Mouse (Mus musculus) frontal cortex, adult 2 months (tissue): ENCODE results near the gene Gpd1l. TPM values are rescaled to one million over a fixed set of nuclear protein-coding genes. Genes with fewer than 3 reads are reported as not detected.
A peak's percentile ranks its signal among the peaks of the same experiment; 100 is the strongest.

ENCODE experiments used
- DNase-seq, 2 experiments: peaks; one replicate each; pipeline ENCODE4 v3.0.0; 2022; ENCODE audit warnings: low spot score in 1 of 2; ENCODE audit errors: extremely low spot score in 1 of 2
- polyA plus RNA-seq: library from polyadenylated mRNA; depleted of rRNA; stranded (reverse); fragments of >200 nt; gene quantifications from 2 replicates; pipeline ENCODE4 v1.2.3, GENCODE M21; 2012

The Gpd1l gene
- polyA plus RNA-seq, 1 experiment: 61.4 TPM

GRCm38 (mm10) chr9:114932607-114933006 lies 1.2 kb downstream of the Gpd1l start:
- no peak for DNase-seq

- peak; percentile 30 to 42 for DNase-seq
Measured at GRCm38 (mm10) chr9:114930464-114931090, 3.2 kb downstream of the Gpd1l start.

GRCm38 (mm10) chr9:114925571-114925970 lies 8.2 kb downstream of the Gpd1l start:
- DNase-seq: no peak

- DNase-seq: no peak
Measured at GRCm38 (mm10) chr9:114925039-114925438, 8.7 kb downstream of the Gpd1l start.

DNA sequence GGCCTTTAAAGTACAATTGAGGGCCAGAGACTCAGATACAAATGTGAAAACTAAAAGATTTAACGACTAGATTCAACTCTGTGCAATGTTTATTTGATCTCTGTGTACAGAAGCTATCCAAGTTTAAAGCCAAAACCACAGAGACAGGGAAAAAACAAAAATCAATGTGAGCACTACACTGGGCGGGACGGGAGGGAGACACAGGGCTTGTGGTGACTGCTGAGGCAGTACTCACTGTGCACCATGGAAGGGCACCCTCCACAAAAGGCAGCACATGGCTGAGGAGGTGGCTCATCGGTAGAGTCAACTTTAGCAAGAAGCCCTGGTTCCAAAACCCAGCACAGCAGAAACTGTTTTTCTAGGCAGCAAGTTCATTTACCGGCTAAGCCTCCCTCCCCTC lies 9.3 kb downstream of the Gpd1l start:
- DNase-seq: no peak

DNA sequence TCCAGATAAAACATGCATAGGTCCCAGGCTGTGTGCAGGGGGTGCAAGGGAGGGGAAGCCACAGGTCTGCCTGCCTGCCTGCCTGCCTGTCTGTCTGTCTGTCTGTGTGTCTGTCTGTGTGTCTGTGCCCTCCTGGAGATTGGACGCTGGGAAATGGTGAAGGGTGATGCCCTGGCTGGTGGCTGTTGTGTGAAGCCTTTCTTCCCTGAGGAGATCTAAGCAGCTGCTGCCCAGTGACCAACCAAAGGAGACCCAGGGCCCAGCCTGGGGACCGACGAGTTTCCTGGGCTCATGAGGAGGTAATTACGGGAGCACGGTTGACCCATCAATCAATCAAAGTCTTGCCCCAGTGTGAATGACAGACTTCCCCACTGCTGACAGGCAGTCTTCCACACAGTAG lies 11.6 kb downstream of the Gpd1l start:
- no peak for DNase-seq

- no peak for DNase-seq
Measured at GRCm38 (mm10) chr9:114921352-114922081, 12.3 kb downstream of the Gpd1l start.

DNA sequence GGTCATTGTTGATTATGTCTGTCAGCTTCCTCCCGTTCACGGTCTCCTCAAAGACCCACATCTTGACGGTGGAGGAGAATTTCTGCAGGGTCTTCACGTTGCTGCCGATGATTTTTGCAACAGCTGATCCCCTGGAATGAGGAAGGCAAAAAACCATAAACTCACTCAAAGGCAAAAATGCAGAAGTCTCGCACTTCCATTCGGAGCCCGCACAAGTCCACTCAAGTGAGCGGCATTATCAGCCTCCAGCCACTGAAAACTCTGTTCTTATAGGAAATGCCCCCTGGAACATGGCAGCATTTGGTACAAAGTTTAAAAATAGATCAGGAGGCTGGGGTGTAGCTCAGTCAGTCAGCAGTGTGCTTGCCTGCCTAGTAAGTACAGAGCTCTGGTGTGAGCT lies 13.2 kb downstream of the Gpd1l start:
- DNase-seq: no peak

DNA sequence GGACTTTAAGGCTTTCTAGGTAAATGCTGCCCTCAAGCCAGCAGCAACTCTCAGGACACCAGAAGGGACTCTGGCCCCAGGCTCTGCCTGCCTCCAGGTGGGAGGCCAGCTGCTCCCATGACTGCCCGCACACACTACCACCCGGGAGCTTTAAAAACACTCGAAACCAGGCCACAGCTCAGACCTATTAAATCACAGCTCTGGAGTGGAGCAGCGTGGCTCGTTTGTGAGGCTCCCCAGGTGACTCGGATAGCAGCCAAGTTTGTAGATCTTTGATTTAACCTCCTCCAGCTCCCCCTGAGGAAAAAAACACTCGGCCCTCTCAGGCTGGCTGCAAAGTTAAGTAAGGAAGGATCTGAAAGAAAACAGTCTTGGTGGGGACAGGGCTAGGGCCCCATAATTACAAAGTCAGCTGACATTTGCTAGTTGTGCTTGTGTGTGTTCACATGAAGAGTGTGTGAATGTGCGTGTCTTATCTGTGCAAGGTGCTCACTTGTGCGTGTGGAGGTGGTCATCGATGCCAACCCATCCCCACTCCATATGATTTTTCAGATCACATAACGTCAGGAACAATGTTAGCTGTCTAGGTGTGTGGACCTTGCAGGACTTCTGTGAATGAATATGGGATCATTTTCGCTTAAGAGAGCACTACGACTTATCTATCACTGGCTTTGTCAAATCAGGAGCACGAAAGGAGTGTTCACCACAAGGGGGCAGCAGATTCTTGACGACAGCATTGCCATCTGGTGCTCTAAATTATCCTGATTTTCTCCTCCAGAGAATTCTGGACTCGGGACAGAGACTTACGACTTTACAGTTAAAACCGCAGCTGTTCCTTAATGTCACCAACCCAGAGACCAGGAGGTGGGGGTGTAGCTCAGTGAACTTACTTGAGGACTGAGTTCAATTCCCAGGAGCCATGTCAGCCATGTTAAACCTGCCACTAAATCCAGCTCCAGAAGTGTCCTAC lies 20.8 kb downstream of the Gpd1l start:
- peak; percentile 67 to 96 for DNase-seq

DNA sequence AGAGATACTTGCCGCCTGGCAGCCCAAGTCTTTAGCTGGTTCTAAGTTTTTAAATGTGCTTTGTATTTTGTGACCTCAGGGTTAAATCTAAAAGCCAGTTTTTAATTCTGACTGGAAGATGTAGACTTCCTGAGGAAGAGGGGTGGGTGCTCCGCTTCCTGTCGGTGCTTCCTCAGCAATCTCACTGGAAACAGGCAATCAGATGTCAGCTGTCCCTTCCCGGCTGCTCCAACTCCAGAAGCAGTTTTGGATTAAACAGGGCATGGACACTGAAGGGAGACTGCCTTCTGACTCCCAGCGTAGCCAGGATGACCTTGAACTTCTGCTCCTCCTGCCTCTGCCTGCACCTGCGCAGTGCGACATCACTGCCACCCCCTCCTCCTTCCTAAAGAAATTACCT lies 26.3 kb downstream of the Gpd1l start:
- no peak for DNase-seq

DNA sequence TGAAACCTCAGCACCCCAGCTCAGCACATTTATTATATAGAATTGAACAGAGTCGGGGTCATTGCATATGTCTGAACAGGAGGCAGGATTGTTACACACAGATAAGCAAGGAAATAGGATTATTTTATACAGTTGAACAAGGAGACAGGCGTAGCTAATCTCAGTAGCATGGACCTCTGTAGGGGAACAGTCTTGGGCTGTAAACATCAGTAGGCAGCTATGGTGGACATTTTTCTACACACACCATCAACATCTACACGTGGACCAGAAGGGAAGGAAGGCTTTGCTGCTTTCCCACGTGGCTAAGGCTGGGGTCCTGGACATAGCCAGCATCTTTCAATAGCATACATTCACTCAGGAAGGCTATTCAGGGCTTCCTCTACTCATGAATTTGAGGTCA lies 37.9 kb downstream of the Gpd1l start:
- DNase-seq: no peak

GRCm38 (mm10) chr9:114892974-114893373 lies 40.8 kb downstream of the Gpd1l start:
- DNase-seq: no peak

DNA sequence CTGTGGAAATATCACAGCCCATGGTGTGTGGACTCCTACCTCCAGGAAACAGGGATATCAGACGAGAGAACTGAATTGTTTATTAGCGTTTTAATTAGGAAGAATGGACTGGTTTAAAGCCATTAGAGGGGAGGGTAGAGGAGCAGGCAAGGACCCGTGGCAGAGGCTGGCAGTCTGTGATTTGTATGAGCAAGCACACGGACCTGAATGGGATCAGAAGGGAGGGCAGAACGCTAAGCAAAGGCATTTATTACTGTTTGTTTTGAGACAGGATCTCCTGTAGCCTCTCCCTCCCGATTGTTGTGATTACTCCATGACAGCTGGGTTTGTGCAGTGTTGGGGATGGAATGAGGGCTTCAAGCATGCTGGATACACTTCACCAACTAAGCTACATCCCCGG lies 43.4 kb downstream of the Gpd1l start:
- no peak for DNase-seq

DNA sequence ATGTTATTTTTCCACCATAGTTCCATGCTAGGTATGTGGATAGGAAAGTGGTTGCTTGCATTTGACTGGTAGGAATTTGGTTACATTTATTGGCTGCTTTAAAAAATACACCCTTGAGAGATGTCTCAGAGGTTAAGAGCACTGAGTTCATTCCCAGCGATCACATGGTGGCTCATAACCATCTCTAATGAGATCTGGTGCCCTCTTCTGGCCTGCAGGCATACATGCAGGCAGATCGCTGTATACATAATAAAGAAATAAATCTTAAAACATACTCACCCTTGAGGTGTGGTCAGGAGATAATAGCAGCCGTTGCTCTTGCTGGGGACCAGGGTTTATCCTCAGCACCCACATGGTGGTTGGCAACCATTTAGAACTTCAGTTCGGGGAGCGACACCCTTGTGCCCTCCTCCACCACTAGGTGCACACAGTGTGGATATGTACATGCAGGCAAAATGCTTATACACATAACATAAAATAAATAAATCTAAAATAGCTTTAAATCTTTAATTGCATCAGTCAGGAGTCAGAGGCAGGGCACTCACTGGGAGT lies 44.9 kb downstream of the Gpd1l start:
- DNase-seq: no peak

DNA sequence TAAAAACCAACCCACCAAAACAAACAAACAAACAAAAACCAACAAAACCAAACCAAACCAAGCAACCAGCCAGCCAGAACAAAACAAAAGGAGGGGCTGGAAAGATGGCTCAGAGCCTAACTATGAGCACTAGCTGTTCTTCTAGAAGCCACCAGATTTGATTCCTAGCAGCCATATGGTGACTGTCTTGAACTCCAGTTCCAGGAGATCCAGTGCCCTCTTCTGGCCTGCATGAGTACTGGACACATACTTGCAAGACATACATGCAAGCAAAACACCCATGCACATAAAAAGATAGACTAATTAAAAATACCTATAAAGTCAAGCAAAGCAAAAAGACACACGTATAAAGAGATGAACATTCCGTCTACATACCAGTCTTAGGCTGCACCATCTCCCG lies 46.1 kb downstream of the Gpd1l start:
- peak in 1 of 2 experiments; percentile 16 for DNase-seq

- no peak for DNase-seq
Measured at GRCm38 (mm10) chr9:114885991-114886662, 47.7 kb downstream of the Gpd1l start.

DNA sequence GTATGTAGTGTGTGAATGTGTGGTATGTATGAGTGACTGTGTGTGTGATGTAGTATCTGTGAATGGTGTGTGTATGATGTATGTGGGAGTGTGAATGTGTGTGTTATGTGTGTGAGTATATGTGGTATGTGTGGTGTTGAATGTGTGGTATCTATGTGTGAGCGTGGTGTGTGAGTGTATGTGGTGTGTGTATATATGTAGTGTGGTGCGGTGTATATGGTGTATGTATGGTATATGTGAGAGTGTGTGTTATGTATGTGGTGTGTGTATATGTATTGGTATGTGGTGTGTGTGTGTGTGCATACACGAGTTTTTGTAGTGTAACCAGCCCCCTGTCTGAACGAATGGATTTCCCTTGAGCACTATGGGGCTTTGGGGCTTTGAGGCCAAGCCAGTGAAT lies 48.2 kb downstream of the Gpd1l start:
- DNase-seq: no peak

DNA sequence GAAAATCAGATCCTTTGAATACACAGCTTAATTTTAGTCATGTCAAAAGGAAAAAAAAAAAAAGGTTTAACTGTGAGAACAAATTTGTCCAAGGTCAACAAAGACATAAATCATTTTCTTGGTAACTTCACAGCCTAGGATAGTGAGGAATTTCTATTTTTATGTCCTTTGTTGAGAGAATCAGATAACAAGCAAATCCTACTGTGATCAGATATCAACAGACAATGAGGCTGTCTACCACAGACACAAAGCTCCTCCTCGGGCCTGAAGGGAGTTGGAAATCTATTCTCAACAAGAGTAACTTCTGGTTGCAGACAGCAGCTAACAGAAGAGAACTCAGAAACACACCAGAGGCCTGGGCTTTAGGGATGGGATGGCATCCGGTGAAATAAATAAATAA lies 51.8 kb downstream of the Gpd1l start:
- no peak for DNase-seq

DNA sequence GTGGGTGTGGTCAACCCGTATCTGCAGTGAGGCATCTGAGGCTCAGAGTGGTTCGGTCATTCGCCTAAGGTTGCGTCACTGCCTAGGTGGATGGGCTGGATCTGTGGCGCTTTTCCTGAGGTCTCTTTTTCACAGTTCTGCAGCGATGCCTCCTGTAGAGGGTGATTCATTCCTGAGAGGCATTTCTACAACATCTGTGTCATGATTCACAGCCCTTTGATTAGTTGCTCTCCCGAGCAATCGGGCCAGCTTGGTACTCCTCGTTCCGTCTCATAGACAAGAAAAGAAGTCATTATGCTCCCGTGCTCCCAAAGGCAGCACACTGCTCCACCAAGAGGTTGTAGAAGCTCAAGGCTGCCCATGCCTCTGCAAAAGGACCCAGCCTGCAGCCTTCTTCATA lies 78.5 kb downstream of the Gpd1l start:
- peak; percentile 50 to 75 for DNase-seq

GRCm38 (mm10) chr9:114854686-114855085 lies 79.1 kb downstream of the Gpd1l start:
- peak in 1 of 2 experiments; percentile 9 for DNase-seq
